Mouse (Mus musculus) midbrain, embryonic 14.5 days (tissue): Measurements from ENCODE around the gene Atp7b. TPM values are rescaled to one million over a fixed set of nuclear protein-coding genes. Genes with fewer than 3 reads are reported as not detected.
A peak's percentile ranks its signal among the peaks of the same experiment; 100 is the strongest.

Experiments used
- ATAC-seq: fragments of 200-750 bp; cut with Nextera tagmentation; 2 replicates; pipeline ENCODE4 v1.8.0; 2017; ENCODE audit warnings: moderate number of reproducible peaks, moderate library complexity; ENCODE audit not compliant: low FRiP score, low TSS enrichment
- DNase-seq: peaks from one replicate; pipeline ENCODE4 v3.0.0-alpha.2; 2015
- H3K27ac ChIP-seq: fragments of 300-500 bp; sonication (generic); replicated peaks from 2 replicates; pipeline ENCODE4 v1.5.1; 2014; ENCODE audit warnings: mild to moderate bottlenecking, low read depth, low read length, moderate library complexity
- H3K27me3 ChIP-seq: fragments of 300-500 bp; sonication (generic); 2 replicates; pipeline ENCODE4 v1.6.1; 2014; ENCODE audit warnings: low read length, control low read depth, mixed read lengths; ENCODE audit not compliant: control insufficient read depth, insufficient read depth
- H3K36me3 ChIP-seq: fragments of 300-500 bp; sonication (generic); 2 replicates; pipeline ENCODE4 v1.6.1; 2014; ENCODE audit warnings: low read length, control low read depth; ENCODE audit not compliant: control insufficient read depth, insufficient read depth
- H3K4me1 ChIP-seq: fragments of 300-500 bp; sonication (generic); 2 replicates; pipeline ENCODE4 v1.6.1; 2014; ENCODE audit warnings: mild to moderate bottlenecking, antibody characterized with exemption, low read length, control low read depth; ENCODE audit not compliant: control insufficient read depth, insufficient read depth
- H3K4me2 ChIP-seq: fragments of 300-500 bp; sonication (generic); 2 replicates; pipeline ENCODE4 v1.6.1; 2014; ENCODE audit warnings: mild to moderate bottlenecking, low read length, moderate library complexity
- H3K4me3 ChIP-seq: fragments of 300-500 bp; sonication (generic); replicated peaks from 2 replicates; pipeline ENCODE4 v1.5.1; 2014; ENCODE audit warnings: low read depth, low read length
- H3K9ac ChIP-seq: fragments of 300-500 bp; sonication (generic); replicated peaks from 2 replicates; pipeline ENCODE4 v1.6.1; 2014; ENCODE audit warnings: mild to moderate bottlenecking, low read length, moderate library complexity
- H3K9me3 ChIP-seq: fragments of 300-500 bp; sonication (generic); 2 replicates; pipeline ENCODE4 v1.6.1; 2016; ENCODE audit warnings: low read length, control low read depth, mixed read lengths; ENCODE audit not compliant: control insufficient read depth
- WGBS: fragments of 180-500 bp; shearing (Covaris S2); extraction: QIAGEN DNeasy Blood & Tissue Kit; methylation state at CpG from one replicate; pipeline ENCODE4 v1.1.7; 2014; 5-methylcytosine and 5-hydroxymethylcytosine counted together
- polyA plus RNA-seq: library from polyadenylated mRNA; unstranded; fragments of >200 nt; fragmentation: Nextera tagmentation; extraction: Ambion mirVana; gene quantifications from 2 replicates; pipeline ENCODE4 v1.2.1, GENCODE M21; 2014

Atp7b gene
- polyA plus RNA-seq, 1 experiment from 2014 or later = 1.5 TPM

DNA sequence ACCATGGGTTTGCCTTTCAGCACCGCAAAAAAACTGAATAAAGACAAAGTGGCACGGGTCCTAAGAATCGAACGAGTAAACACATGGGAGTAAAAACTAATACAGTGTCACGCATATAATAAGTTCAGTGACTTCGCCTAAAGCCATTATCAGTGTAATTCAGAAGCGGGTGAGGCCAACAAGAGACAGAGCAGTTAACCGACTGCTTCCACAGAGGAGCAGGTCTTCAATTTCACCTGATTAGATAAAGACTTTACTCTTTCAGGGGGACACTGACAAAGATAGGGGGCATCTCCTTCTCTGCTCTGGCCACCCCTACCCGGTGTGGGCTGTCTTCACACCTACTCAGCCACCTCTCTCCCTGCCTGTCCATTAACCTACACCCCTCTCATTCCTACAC is 1.7 kb downstream of the Atp7b start:
- H3K27ac ChIP-seq = no peak overlapping the region
- DNase-seq = no peak
- peaks cover 3% of the 10 kb centered on the region; the same call in 1 of the 2 replicates for H3K4me1 ChIP-seq
- no peak for ATAC-seq
- no peaks in the 10 kb centered on the region for H3K27me3 ChIP-seq
- no peak overlapping the region for H3K9ac ChIP-seq
- WGBS = 85% methylated on average over 9 of the region's 9 CpGs
- no peaks in the 10 kb centered on the region for H3K9me3 ChIP-seq
- H3K36me3 ChIP-seq = 0 out of 2 replicates have a peak, but pooled peaks cover under 1% of the 10 kb centered on the region
- H3K4me3 ChIP-seq = no peak overlapping the region
- H3K4me2 ChIP-seq = no peak overlapping the region

- no peaks in the 10 kb centered on the region for H3K36me3 ChIP-seq
- peaks cover 3% of the 10 kb centered on the region; the same call in 1 of the 2 replicates for H3K4me1 ChIP-seq
- no peaks in the 10 kb centered on the region for H3K9me3 ChIP-seq
- H3K27me3 ChIP-seq = no peaks in the 10 kb centered on the region
- no peak overlapping the region for H3K27ac ChIP-seq
- H3K4me2 ChIP-seq = no peak overlapping the region
- H3K9ac ChIP-seq = no peak overlapping the region
- no peak for DNase-seq
- ATAC-seq = no peak
- no peak overlapping the region for H3K4me3 ChIP-seq
- 91% methylated on average over 3 of the region's 3 CpGs for WGBS
Observed at GRCm38 (mm10) chr8:22056850-22057249, 3.3 kb downstream of the Atp7b start.

GRCm38 (mm10) chr8:22055492-22055877 is 4.6 kb downstream of the Atp7b start:
- Histone ChIP-seq H3K4me1 (no peaks in the 10 kb centered on the region), H3K9ac (no peak overlapping the region), H3K4me3 (no peak overlapping the region), H3K27me3 (no peaks in the 10 kb centered on the region), H3K27ac (no peak overlapping the region), H3K36me3 (no peaks in the 10 kb centered on the region), H3K4me2 (no peak overlapping the region), H3K9me3 (no peaks in the 10 kb centered on the region)
- WGBS = 99% methylated on average over 2 of the region's 2 CpGs
- DNase-seq (no peak), ATAC-seq (no peak)

DNA sequence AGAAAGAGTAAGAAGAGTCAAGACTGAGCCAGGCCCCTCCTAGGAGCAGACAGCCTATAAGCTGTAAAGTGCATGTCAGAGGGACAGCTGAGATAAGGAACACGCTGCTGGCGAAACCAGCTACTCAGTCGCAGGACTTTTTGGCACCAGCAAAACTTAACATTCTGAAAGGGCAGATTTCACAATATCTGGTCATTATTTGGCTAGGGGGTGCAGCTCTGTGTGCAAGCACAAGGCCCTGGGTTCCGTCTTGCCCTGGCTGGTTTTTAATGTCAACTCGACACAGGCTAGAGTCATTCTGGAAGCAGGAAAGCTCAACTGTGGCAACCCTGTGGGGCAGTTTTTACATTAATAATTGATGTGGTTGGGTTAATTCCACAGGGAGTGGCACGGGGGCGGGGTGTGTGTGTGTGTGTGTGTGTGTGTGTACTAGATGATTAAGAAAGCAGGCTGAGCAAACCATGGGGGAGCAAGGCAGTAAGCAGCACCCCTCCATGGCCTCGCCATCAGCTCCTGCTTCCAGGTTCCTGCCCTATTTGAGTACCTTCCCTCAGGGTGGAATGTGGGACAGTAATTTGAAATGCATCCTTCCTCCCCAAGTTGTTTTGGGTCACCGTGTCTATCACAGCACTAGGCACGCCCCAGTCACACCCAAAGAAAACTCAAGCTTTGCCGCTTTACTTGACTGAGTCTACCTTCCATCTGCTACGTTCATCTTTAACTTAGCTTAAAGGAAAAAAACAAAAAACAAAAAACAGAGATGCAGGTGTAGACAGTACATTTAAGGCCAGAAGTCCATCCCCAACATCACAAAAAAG is 5.2 kb downstream of the Atp7b start:
- Histone ChIP-seq H3K36me3 (no peaks in the 10 kb centered on the region), H3K4me2 (no peak overlapping the region), H3K9me3 (no peaks in the 10 kb centered on the region), H3K27me3 (no peaks in the 10 kb centered on the region), H3K9ac (no peak overlapping the region), H3K4me3 (no peak overlapping the region), H3K27ac (no peak overlapping the region), H3K4me1 (no peaks in the 10 kb centered on the region)
- DNase-seq = no peak
- 88% methylated on average over 12 of the region's 12 CpGs for WGBS
- no peak for ATAC-seq

DNA sequence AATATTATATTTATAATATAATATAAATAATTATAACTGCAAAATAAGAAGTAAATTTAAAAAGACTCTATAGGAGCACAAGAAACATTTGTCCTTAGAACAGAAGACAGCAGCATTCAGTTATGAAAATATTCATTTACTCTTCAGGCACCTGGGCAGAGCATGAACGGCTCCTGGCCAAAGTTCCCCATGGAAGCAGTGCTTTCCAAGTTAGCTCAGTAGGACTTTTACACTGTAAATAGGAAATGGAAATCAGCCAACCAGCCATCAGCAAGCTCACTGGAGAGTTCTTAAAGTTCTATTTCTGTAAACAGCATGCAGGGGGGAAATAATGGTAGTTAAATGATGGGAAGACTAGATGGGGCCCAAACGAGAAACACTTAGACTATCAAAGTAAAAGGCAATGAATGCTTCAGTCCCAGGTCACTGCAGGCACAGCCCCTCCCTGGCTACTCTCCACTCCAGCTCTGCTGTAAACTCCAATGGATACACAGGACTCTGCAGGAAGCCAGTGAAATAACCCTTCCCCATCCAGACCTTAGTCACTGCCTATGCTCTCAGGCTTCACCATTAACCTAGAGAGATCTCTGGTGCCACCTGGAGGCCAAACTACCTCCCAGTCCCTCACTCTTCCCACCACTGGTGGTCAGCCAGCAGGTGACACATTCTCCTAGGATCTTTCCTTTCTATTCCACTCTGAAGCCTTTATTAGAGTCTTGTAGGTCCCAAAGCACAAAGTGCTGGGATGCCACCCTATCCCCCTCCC is 12.2 kb downstream of the Atp7b start:
- Histone ChIP-seq H3K9ac (no peak overlapping the region), H3K4me2 (no peak overlapping the region), H3K4me3 (no peak overlapping the region), H3K9me3 (no peaks in the 10 kb centered on the region), H3K27ac (no peak overlapping the region), H3K4me1 (no peaks in the 10 kb centered on the region), H3K36me3 (no peaks in the 10 kb centered on the region), H3K27me3 (no peaks in the 10 kb centered on the region)
- ATAC-seq (no peak), DNase-seq (peak; percentile 52)
- WGBS = 64% methylated on average over 2 of the region's 2 CpGs

GRCm38 (mm10) chr8:22043706-22044105 is 16.4 kb downstream of the Atp7b start:
- Histone ChIP-seq H3K27me3 (no peaks in the 10 kb centered on the region), H3K4me3 (no peak overlapping the region), H3K27ac (no peak overlapping the region), H3K4me1 (0 out of 2 replicates have a peak, but pooled peaks cover 2% of the 10 kb centered on the region), H3K4me2 (no peak overlapping the region), H3K9ac (no peak overlapping the region), H3K36me3 (no peaks in the 10 kb centered on the region), H3K9me3 (no peaks in the 10 kb centered on the region)
- whole genome bisulfite sequencing = 65% methylated on average over 12 of the region's 12 CpGs
- ATAC-seq (no peak), DNase-seq (no peak)

DNA sequence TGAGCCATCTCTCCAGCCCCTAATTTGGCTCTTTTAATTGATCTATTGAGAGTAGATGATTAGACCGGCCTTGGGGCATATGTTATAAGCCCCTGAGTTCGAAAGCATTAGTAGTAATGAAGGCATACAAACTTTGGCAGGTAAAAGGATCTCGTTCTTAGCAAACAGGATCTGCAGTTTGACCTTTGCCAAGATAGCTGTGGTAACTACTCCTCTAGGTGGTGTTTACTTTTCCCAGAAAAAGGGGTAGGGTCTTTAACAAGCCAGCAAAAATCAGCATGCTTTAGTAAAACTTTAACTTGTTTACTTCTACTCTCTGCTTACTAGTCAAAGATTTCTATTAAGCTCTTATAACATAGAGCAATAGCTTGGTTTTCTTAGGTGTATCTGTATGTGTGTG is 17.6 kb downstream of the Atp7b start:
- Histone ChIP-seq H3K9ac (no peak overlapping the region), H3K36me3 (no peaks in the 10 kb centered on the region), H3K4me1 (0 out of 2 replicates have a peak, but pooled peaks cover 2% of the 10 kb centered on the region), H3K27me3 (no peaks in the 10 kb centered on the region), H3K4me3 (no peak overlapping the region), H3K27ac (no peak overlapping the region), H3K9me3 (no peaks in the 10 kb centered on the region), H3K4me2 (no peak overlapping the region)
- 89% methylated on average over 3 of the region's 3 CpGs for WGBS
- DNase-seq = no peak
- ATAC-seq = no peak

- H3K4me2 ChIP-seq = no peak overlapping the region
- H3K9ac ChIP-seq = no peak overlapping the region
- H3K27ac ChIP-seq = no peak overlapping the region
- H3K36me3 ChIP-seq = no peaks in the 10 kb centered on the region
- 0 out of 2 replicates have a peak, but pooled peaks cover 2% of the 10 kb centered on the region for H3K4me1 ChIP-seq
- 28% methylated on average over 6 of the region's 6 CpGs for WGBS
- H3K4me3 ChIP-seq = no peak overlapping the region
- ATAC-seq (no peak), DNase-seq (no peak)
- H3K27me3 ChIP-seq = no peaks in the 10 kb centered on the region
- H3K9me3 ChIP-seq = no peaks in the 10 kb centered on the region
Observed at GRCm38 (mm10) chr8:22040153-22040509, 20.0 kb downstream of the Atp7b start.
